Mouse (Mus musculus): ENCODE measurements around the gene Rabgef1. TPM values are rescaled to one million over a fixed set of nuclear protein-coding genes. Genes with fewer than 3 reads are reported as not detected.
A peak's percentile ranks its signal among the peaks of the same experiment; 100 is the strongest.

The Rabgef1 gene
- polyA plus RNA-seq, 1 experiment from 2014 or later = 19.3 TPM

GRCm38 (mm10) chr5:130171956-130172601 lies 481 bp downstream of the Rabgef1 start:
- Histone ChIP-seq H3K4me2 (peak overlapping the region; percentile 76), H3K27ac (peak overlapping the region; percentile 96), H3K4me3 (peak overlapping the region; percentile 71), H3K36me3 (no peaks in the 10 kb centered on the region), H3K9me3 (replicated peaks) (no peaks in the 10 kb centered on the region), H3K9ac (peak overlapping the region; percentile 74), H3K27me3 (no peaks in the 10 kb centered on the region), H3K4me1 (replicated peaks) (peaks cover 25% of the 10 kb centered on the region)
- ATAC-seq (replicated peaks; ENCODE audit: insufficient number of reproducible peaks, insufficient read depth, low FRiP score, low read depth) = peak; percentile 11; the same call in 1 of the 2 replicates
- WGBS = 0% methylated on average over 46 of the region's 46 CpGs

GRCm38 (mm10) chr5:130173012-130173411 lies 1.4 kb downstream of the Rabgef1 start:
- Histone ChIP-seq H3K4me2 (peak overlapping the region; percentile 76), H3K36me3 (no peaks in the 10 kb centered on the region), H3K4me1 (replicated peaks) (peaks cover 27% of the 10 kb centered on the region), H3K27ac (no peak overlapping the region), H3K9me3 (replicated peaks) (no peaks in the 10 kb centered on the region), H3K9ac (peak overlapping the region; percentile 74; the same call in 1 of the 2 replicates), H3K27me3 (no peaks in the 10 kb centered on the region), H3K4me3 (peak overlapping the region; percentile 71)
- 71% methylated on average over 4 of the region's 4 CpGs for WGBS
- no peak for ATAC-seq (replicated peaks; ENCODE audit: insufficient number of reproducible peaks, insufficient read depth, low FRiP score, low read depth)

GRCm38 (mm10) chr5:130177871-130178270 lies 6.3 kb downstream of the Rabgef1 start:
- Histone ChIP-seq H3K4me3 (no peak overlapping the region), H3K27me3 (no peaks in the 10 kb centered on the region), H3K4me2 (no peak overlapping the region), H3K27ac (no peak overlapping the region), H3K4me1 (replicated peaks) (peaks cover 20% of the 10 kb centered on the region), H3K36me3 (no peaks in the 10 kb centered on the region), H3K9ac (no peak overlapping the region), H3K9me3 (replicated peaks) (no peaks in the 10 kb centered on the region)
- no peak for ATAC-seq (replicated peaks; ENCODE audit: insufficient number of reproducible peaks, insufficient read depth, low FRiP score, low read depth)
- 55% methylated on average over 4 of the region's 4 CpGs for WGBS

- no peaks in the 10 kb centered on the region for H3K36me3 ChIP-seq
- 62% methylated on average over 7 of the region's 7 CpGs for WGBS
- H3K27me3 ChIP-seq = no peaks in the 10 kb centered on the region
- ATAC-seq (replicated peaks; ENCODE audit: insufficient number of reproducible peaks, insufficient read depth, low FRiP score, low read depth) = no peak
- peaks cover 21% of the 10 kb centered on the region for H3K4me1 ChIP-seq (replicated peaks)
- H3K27ac ChIP-seq = no peak overlapping the region
- no peak overlapping the region for H3K9ac ChIP-seq
- H3K4me3 ChIP-seq = no peak overlapping the region
- no peaks in the 10 kb centered on the region for H3K9me3 ChIP-seq (replicated peaks)
- no peak overlapping the region for H3K4me2 ChIP-seq
Observed at GRCm38 (mm10) chr5:130180362-130180761, 8.8 kb downstream of the Rabgef1 start.

GRCm38 (mm10) chr5:130181740-130182540 lies 10.3 kb downstream of the Rabgef1 start:
- Histone ChIP-seq H3K27ac (no peak overlapping the region), H3K4me2 (no peak overlapping the region), H3K27me3 (no peaks in the 10 kb centered on the region), H3K4me1 (replicated peaks) (peaks cover 21% of the 10 kb centered on the region), H3K9me3 (replicated peaks) (no peaks in the 10 kb centered on the region), H3K9ac (no peak overlapping the region), H3K4me3 (no peak overlapping the region), H3K36me3 (no peaks in the 10 kb centered on the region)
- no peak for ATAC-seq (replicated peaks; ENCODE audit: insufficient number of reproducible peaks, insufficient read depth, low FRiP score, low read depth)
- 75% methylated on average over 6 of the region's 6 CpGs for WGBS

GRCm38 (mm10) chr5:130182541-130182821 lies 10.9 kb downstream of the Rabgef1 start:
- Histone ChIP-seq H3K36me3 (no peaks in the 10 kb centered on the region), H3K4me2 (no peak overlapping the region), H3K27ac (no peak overlapping the region), H3K9me3 (replicated peaks) (no peaks in the 10 kb centered on the region), H3K9ac (no peak overlapping the region), H3K4me1 (replicated peaks) (peaks cover 21% of the 10 kb centered on the region), H3K4me3 (no peak overlapping the region), H3K27me3 (no peaks in the 10 kb centered on the region)
- 74% methylated on average over 3 of the region's 3 CpGs for whole genome bisulfite sequencing
- no peak for ATAC-seq (replicated peaks; ENCODE audit: insufficient number of reproducible peaks, insufficient read depth, low FRiP score, low read depth)

GRCm38 (mm10) chr5:130184193-130184856 lies 12.7 kb downstream of the Rabgef1 start:
- no peak overlapping the region for H3K4me3 ChIP-seq
- no peaks in the 10 kb centered on the region for H3K27me3 ChIP-seq
- no peak overlapping the region for H3K27ac ChIP-seq
- no peaks in the 10 kb centered on the region for H3K9me3 ChIP-seq (replicated peaks)
- peaks cover under 1% of the 10 kb centered on the region for H3K36me3 ChIP-seq
- ATAC-seq (replicated peaks; ENCODE audit: insufficient number of reproducible peaks, insufficient read depth, low FRiP score, low read depth) = no peak
- WGBS = 72% methylated on average over 9 of the region's 9 CpGs
- no peak overlapping the region for H3K4me2 ChIP-seq
- H3K9ac ChIP-seq = no peak overlapping the region
- H3K4me1 ChIP-seq (replicated peaks) = peaks cover 19% of the 10 kb centered on the region

GRCm38 (mm10) chr5:130185312-130185711 lies 13.7 kb downstream of the Rabgef1 start:
- Histone ChIP-seq H3K4me1 (replicated peaks) (peaks cover 16% of the 10 kb centered on the region), H3K4me3 (no peak overlapping the region), H3K27ac (no peak overlapping the region), H3K27me3 (no peaks in the 10 kb centered on the region), H3K36me3 (peaks cover 10% of the 10 kb centered on the region), H3K4me2 (no peak overlapping the region), H3K9ac (no peak overlapping the region), H3K9me3 (replicated peaks) (no peaks in the 10 kb centered on the region)
- 78% methylated on average over 6 of the region's 6 CpGs for WGBS
- ATAC-seq (replicated peaks; ENCODE audit: insufficient number of reproducible peaks, insufficient read depth, low FRiP score, low read depth) = no peak

- Histone ChIP-seq H3K4me1 (replicated peaks) (peaks cover 17% of the 10 kb centered on the region), H3K4me3 (no peak overlapping the region), H3K4me2 (no peak overlapping the region), H3K27me3 (no peaks in the 10 kb centered on the region), H3K9ac (no peak overlapping the region), H3K36me3 (peaks cover 19% of the 10 kb centered on the region), H3K27ac (no peak overlapping the region), H3K9me3 (replicated peaks) (no peaks in the 10 kb centered on the region)
- 70% methylated on average over 7 of the region's 7 CpGs for WGBS
- ATAC-seq (replicated peaks; ENCODE audit: insufficient number of reproducible peaks, insufficient read depth, low FRiP score, low read depth) = no peak
Observed at GRCm38 (mm10) chr5:130187383-130187782, 15.8 kb downstream of the Rabgef1 start.

- Histone ChIP-seq H3K27ac (no peak overlapping the region), H3K4me3 (no peak overlapping the region), H3K4me1 (replicated peaks) (peaks cover 15% of the 10 kb centered on the region), H3K36me3 (peaks cover 22% of the 10 kb centered on the region), H3K4me2 (no peak overlapping the region), H3K27me3 (no peaks in the 10 kb centered on the region), H3K9ac (no peak overlapping the region), H3K9me3 (replicated peaks) (no peaks in the 10 kb centered on the region)
- 91% methylated on average over 6 of the region's 6 CpGs for WGBS
- no peak for ATAC-seq (replicated peaks; ENCODE audit: insufficient number of reproducible peaks, insufficient read depth, low FRiP score, low read depth)
Observed at GRCm38 (mm10) chr5:130190909-130191308, 19.3 kb downstream of the Rabgef1 start.

GRCm38 (mm10) chr5:130191865-130192264 lies 20.3 kb downstream of the Rabgef1 start:
- 45% methylated on average over 6 of the region's 6 CpGs for WGBS
- Histone ChIP-seq H3K9me3 (replicated peaks) (no peaks in the 10 kb centered on the region), H3K36me3 (peaks cover 22% of the 10 kb centered on the region), H3K4me2 (0 out of 2 replicates have a peak overlapping the region, but pooled peaks have one; percentile 1), H3K27ac (peak overlapping the region; percentile 59), H3K27me3 (no peaks in the 10 kb centered on the region), H3K4me1 (replicated peaks) (peaks cover 22% of the 10 kb centered on the region), H3K4me3 (no peak overlapping the region), H3K9ac (no peak overlapping the region)
- peak; percentile 37; the same call in 1 of the 2 replicates for ATAC-seq (replicated peaks; ENCODE audit: insufficient number of reproducible peaks, insufficient read depth, low FRiP score, low read depth)

Data from heart, embryonic 15.5 days (tissue).